Mouse (Mus musculus): Measurements from ENCODE around the gene Rhbdd3. TPM values are rescaled to one million over a fixed set of nuclear protein-coding genes. Genes with fewer than 3 reads are reported as not detected.

Rhbdd3 gene
- polyA plus RNA-seq (2014; fragmentation: Illumina TruSeq; extraction: RNeasy Lipid Tissue Mini Kit (QIAGEN cat#74804); ENCODE audit: insufficient read depth, low read depth, low replicate concordance): 7.7 TPM

GRCm38 (mm10) chr11:5098736-5099542 is at the start of gene Rhbdd3, which contains the start of gene Ewsr1:
Rhbdd3 (plus strand) TSS chr11:5098926.
Ewsr1 (minus strand) TSS chr11:5099266.

GRCm38 (mm10) chr11:5057856-5058641 is 40.7 kb upstream of the Rhbdd3 start, which contains the start of gene Rasl10a:
Rasl10a (plus strand) TSS chr11:5058128.

GRCm38 (mm10) chr11:5065056-5065821 is 33.5 kb upstream of the Rhbdd3 start, which contains the start of gene Gas2l1:
Gas2l1 (minus strand) TSS chr11:5065327.

GRCm38 (mm10) chr11:5151680-5152337 is 53.1 kb downstream of the Rhbdd3 start, which contains the start of gene Emid1:
Emid1 (minus strand) TSS chr11:5152257.

Other genes with a start within 250 kb of the Rhbdd3 start
- 22.7 TPM for gene Nf2, start 249.4 kb upstream of the Rhbdd3 start, polyA plus RNA-seq (2014; fragmentation: Illumina TruSeq; extraction: RNeasy Lipid Tissue Mini Kit (QIAGEN cat#74804); ENCODE audit: insufficient read depth, low read depth, low replicate concordance)
- gene Nipsnap1, start 225.0 kb upstream of the Rhbdd3 start, polyA plus RNA-seq (2014; fragmentation: Illumina TruSeq; extraction: RNeasy Lipid Tissue Mini Kit (QIAGEN cat#74804); ENCODE audit: insufficient read depth, low read depth, low replicate concordance): 9.7 TPM
- gene Thoc5, start 203.6 kb upstream of the Rhbdd3 start, polyA plus RNA-seq (2014; fragmentation: Illumina TruSeq; extraction: RNeasy Lipid Tissue Mini Kit (QIAGEN cat#74804); ENCODE audit: insufficient read depth, low read depth, low replicate concordance): 16.3 TPM
- gene Nefh, start 150.9 kb upstream of the Rhbdd3 start, polyA plus RNA-seq (2014; fragmentation: Illumina TruSeq; extraction: RNeasy Lipid Tissue Mini Kit (QIAGEN cat#74804); ENCODE audit: insufficient read depth, low read depth, low replicate concordance): 0.07 TPM
- gene Ap1b1, start 112.1 kb upstream of the Rhbdd3 start, polyA plus RNA-seq (2014; fragmentation: Illumina TruSeq; extraction: RNeasy Lipid Tissue Mini Kit (QIAGEN cat#74804); ENCODE audit: insufficient read depth, low read depth, low replicate concordance): 20.7 TPM
- gene Rasl10a, start 40.8 kb upstream of the Rhbdd3 start, polyA plus RNA-seq (2014; fragmentation: Illumina TruSeq; extraction: RNeasy Lipid Tissue Mini Kit (QIAGEN cat#74804); ENCODE audit: insufficient read depth, low read depth, low replicate concordance): 2.1 TPM
- 28.3 TPM for gene Gas2l1, start 33.6 kb upstream of the Rhbdd3 start, polyA plus RNA-seq (2014; fragmentation: Illumina TruSeq; extraction: RNeasy Lipid Tissue Mini Kit (QIAGEN cat#74804); ENCODE audit: insufficient read depth, low read depth, low replicate concordance)
- gene Ewsr1, start 340 bp downstream of the Rhbdd3 start, polyA plus RNA-seq (2014; fragmentation: Illumina TruSeq; extraction: RNeasy Lipid Tissue Mini Kit (QIAGEN cat#74804); ENCODE audit: insufficient read depth, low read depth, low replicate concordance): 131 TPM
- 13.8 TPM for gene Emid1, start 53.3 kb downstream of the Rhbdd3 start, polyA plus RNA-seq (2014; fragmentation: Illumina TruSeq; extraction: RNeasy Lipid Tissue Mini Kit (QIAGEN cat#74804); ENCODE audit: insufficient read depth, low read depth, low replicate concordance)
- 13.7 TPM for gene Kremen1, start 162.6 kb downstream of the Rhbdd3 start, polyA plus RNA-seq (2014; fragmentation: Illumina TruSeq; extraction: RNeasy Lipid Tissue Mini Kit (QIAGEN cat#74804); ENCODE audit: insufficient read depth, low read depth, low replicate concordance)

Measured in lung, adult 10 weeks (tissue).